Mouse (Mus musculus): ENCODE measurements around the gene Kcnip2. TPM values are rescaled to one million over a fixed set of nuclear protein-coding genes. Genes with fewer than 3 reads are reported as not detected.

Kcnip2 gene
- total and polyA plus RNA-seq, 2 experiments from 2014 or later: 30.3 to 30.6 TPM

DNA sequence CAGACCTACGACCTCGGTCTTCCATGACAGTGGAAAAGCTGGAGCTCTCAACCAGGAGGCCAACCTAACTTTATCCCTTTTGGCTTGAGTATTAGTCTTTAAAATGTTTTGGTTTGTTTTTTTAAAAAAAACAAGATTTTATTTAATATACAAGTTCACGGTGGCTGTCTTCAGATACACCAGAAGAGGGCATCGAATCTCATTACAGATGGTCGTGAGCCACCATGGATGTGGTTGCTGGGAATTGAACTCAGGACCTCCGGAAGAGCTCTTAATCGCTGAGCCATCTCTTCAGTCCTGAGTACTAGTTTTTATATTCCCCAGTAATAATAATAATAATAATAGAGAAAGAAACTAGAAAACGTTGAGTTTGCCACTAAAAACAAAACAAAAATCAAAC is 34.2 kb downstream of the Kcnip2 start:
- Histone ChIP-seq H3K27ac (ENCODE audit: low read depth, low read length) (no peak overlapping the region), H3K36me3 (ENCODE audit: insufficient read depth) (peaks cover 18% of the 10 kb centered on the region), H3K9ac (peak overlapping the region; percentile 97; the same call in 1 of the 2 replicates), H3K4me2 (ENCODE audit: low read depth) (peak overlapping the region; percentile 51), H3K9me3 (ENCODE audit: low read length) (no peaks in the 10 kb centered on the region), H3K4me3 (ENCODE audit: low read depth, low read length) (peak overlapping the region; percentile 100), H3K27me3 (ENCODE audit: insufficient read depth, low read length) (no peaks in the 10 kb centered on the region), H3K4me1 (ENCODE audit: insufficient read depth) (peaks cover 22% of the 10 kb centered on the region)
- 53% methylated on average over 8 of the region's 8 CpGs for WGBS
- DNase-seq: no peak
- TF ChIP-seq CTCF (IDR thresholded peaks at IDR 0.05; ENCODE audit: low read depth): 0 out of 2 replicates have a peak, but pooled peaks have one; percentile 17
- ATAC-seq: no peak

DNA sequence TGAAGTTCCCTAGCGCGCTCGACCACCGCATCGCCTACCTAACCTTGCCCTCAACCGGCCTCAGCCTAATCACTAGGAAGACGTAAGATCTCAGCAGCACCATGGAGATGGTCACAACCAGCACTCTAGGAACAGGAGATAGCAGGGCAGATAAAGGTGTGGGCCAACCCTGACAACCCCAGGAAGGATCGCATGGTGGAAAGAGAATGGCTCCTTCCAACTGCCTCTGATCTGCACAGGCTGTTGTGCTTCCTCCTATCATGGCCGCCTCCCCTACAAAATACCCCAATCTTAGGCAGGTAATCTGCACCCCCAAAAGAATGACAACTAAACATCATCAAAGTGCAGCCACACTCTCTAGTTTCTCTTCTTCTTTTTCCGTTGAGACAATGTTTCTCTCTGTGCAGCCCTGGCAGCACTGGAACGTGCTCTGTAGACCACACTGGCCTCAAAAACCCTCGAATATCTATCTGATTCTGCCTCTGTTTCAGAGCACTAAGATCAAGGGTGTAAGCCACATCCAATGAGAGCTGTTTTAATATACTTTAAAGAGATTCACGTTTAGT is 35.4 kb downstream of the Kcnip2 start:
- DNase-seq (no peak), ATAC-seq (no peak)
- WGBS: 89% methylated on average over 13 of the region's 13 CpGs
- H3K36me3 ChIP-seq (ENCODE audit: insufficient read depth): peaks cover 27% of the 10 kb centered on the region
- no peaks in the 10 kb centered on the region for H3K27me3 ChIP-seq (ENCODE audit: insufficient read depth, low read length)
- H3K9me3 ChIP-seq (ENCODE audit: low read length): no peaks in the 10 kb centered on the region
- H3K27ac ChIP-seq (ENCODE audit: low read depth, low read length): no peak overlapping the region
- no peak for TF ChIP-seq CTCF (IDR thresholded peaks at IDR 0.05; ENCODE audit: low read depth)
- peak overlapping the region; percentile 100; the same call in 1 of the 2 replicates for H3K4me3 ChIP-seq (ENCODE audit: low read depth, low read length)
- no peak overlapping the region for H3K9ac ChIP-seq
- H3K4me1 ChIP-seq (ENCODE audit: insufficient read depth): peaks cover 22% of the 10 kb centered on the region
- peak overlapping the region; percentile 51 for H3K4me2 ChIP-seq (ENCODE audit: low read depth)

- no peak overlapping the region for H3K4me3 ChIP-seq (ENCODE audit: low read depth, low read length)
- DNase-seq: no peak
- ATAC-seq: no peak
- no peak for TF ChIP-seq CTCF (IDR thresholded peaks at IDR 0.05; ENCODE audit: low read depth)
- no peak overlapping the region for H3K27ac ChIP-seq (ENCODE audit: low read depth, low read length)
- H3K4me1 ChIP-seq (ENCODE audit: insufficient read depth): 0 out of 2 replicates have a peak, but pooled peaks cover 10% of the 10 kb centered on the region
- no peaks in the 10 kb centered on the region for H3K9me3 ChIP-seq (ENCODE audit: low read length)
- no peak overlapping the region for H3K9ac ChIP-seq
- no peak overlapping the region for H3K4me2 ChIP-seq (ENCODE audit: low read depth)
- WGBS: 82% methylated on average over 2 of the region's 2 CpGs
- peaks cover 69% of the 10 kb centered on the region for H3K36me3 ChIP-seq (ENCODE audit: insufficient read depth)
- no peaks in the 10 kb centered on the region for H3K27me3 ChIP-seq (ENCODE audit: insufficient read depth, low read length)
Observed at GRCm38 (mm10) chr19:45775486-45775885, 40.4 kb downstream of the Kcnip2 start.

DNA sequence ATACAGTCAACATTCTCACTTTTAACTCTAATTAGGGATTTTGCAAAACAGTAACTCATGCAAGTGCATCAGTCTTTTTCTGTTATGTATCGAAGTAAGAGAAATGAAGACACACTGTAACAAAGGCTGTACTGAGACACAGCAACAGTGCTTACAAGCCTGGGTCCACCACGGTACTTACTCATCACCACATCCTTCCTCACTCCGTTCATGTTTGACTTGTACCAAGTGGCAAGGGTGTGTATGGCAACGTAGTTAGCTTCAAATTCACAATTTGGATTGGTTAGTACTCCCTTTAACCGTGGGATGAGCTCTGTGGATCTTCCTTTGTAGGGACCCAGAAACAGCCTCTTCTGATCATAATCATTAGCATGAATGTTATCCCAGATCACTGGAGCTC is 44.4 kb downstream of the Kcnip2 start:
- ATAC-seq: no peak
- Histone ChIP-seq H3K4me2 (ENCODE audit: low read depth) (no peak overlapping the region), H3K4me3 (ENCODE audit: low read depth, low read length) (no peak overlapping the region), H3K36me3 (ENCODE audit: insufficient read depth) (peaks cover 85% of the 10 kb centered on the region), H3K9me3 (ENCODE audit: low read length) (no peaks in the 10 kb centered on the region), H3K27me3 (ENCODE audit: insufficient read depth, low read length) (no peaks in the 10 kb centered on the region), H3K9ac (no peak overlapping the region), H3K27ac (ENCODE audit: low read depth, low read length) (no peak overlapping the region), H3K4me1 (ENCODE audit: insufficient read depth) (no peaks in the 10 kb centered on the region)
- 93% methylated on average over 5 of the region's 5 CpGs for WGBS
- no peak for TF ChIP-seq CTCF (IDR thresholded peaks at IDR 0.05; ENCODE audit: low read depth)
- DNase-seq: no peak

- Histone ChIP-seq H3K27me3 (ENCODE audit: insufficient read depth, low read length) (no peaks in the 10 kb centered on the region), H3K27ac (ENCODE audit: low read depth, low read length) (no peak overlapping the region), H3K9me3 (ENCODE audit: low read length) (no peaks in the 10 kb centered on the region), H3K9ac (no peak overlapping the region), H3K4me2 (ENCODE audit: low read depth) (no peak overlapping the region), H3K4me1 (ENCODE audit: insufficient read depth) (no peaks in the 10 kb centered on the region), H3K36me3 (ENCODE audit: insufficient read depth) (peaks cover 85% of the 10 kb centered on the region), H3K4me3 (ENCODE audit: low read depth, low read length) (no peak overlapping the region)
- ATAC-seq (no peak), DNase-seq (no peak)
- no peak for TF ChIP-seq CTCF (IDR thresholded peaks at IDR 0.05; ENCODE audit: low read depth)
- 91% methylated on average over 3 of the region's 3 CpGs for WGBS
Observed at GRCm38 (mm10) chr19:45760810-45761209, 55.1 kb downstream of the Kcnip2 start.

DNA sequence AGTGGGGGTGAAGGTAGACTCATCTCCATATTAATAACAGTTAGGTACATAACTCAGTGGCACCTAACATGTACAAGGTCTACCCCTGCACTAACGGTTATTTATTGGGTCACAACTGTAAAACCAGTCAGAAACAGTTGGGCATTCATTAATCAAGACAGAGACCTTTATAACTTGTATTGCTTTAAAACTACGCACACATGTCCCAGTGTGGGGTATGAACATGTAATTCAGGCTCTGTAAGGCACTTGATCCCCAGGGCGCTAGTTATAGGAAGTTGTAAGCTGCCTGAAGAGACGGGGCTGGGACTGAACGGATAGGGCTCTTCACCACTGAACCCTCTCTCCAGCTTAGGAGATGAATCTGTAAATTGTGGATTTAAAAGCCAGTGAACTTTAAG is 57.2 kb downstream of the Kcnip2 start:
- H3K27me3 ChIP-seq (ENCODE audit: insufficient read depth, low read length): no peaks in the 10 kb centered on the region
- ATAC-seq (no peak), DNase-seq (no peak)
- no peak overlapping the region for H3K9ac ChIP-seq
- H3K9me3 ChIP-seq (ENCODE audit: low read length): no peaks in the 10 kb centered on the region
- H3K36me3 ChIP-seq (ENCODE audit: insufficient read depth): peaks cover 89% of the 10 kb centered on the region
- 94% methylated on average over 5 of the region's 5 CpGs for WGBS
- no peak overlapping the region for H3K27ac ChIP-seq (ENCODE audit: low read depth, low read length)
- H3K4me2 ChIP-seq (ENCODE audit: low read depth): no peak overlapping the region
- H3K4me3 ChIP-seq (ENCODE audit: low read depth, low read length): no peak overlapping the region
- H3K4me1 ChIP-seq (ENCODE audit: insufficient read depth): no peaks in the 10 kb centered on the region
- no peak for TF ChIP-seq CTCF (IDR thresholded peaks at IDR 0.05; ENCODE audit: low read depth)

- DNase-seq: no peak
- Histone ChIP-seq H3K4me1 (ENCODE audit: insufficient read depth) (0 out of 2 replicates have a peak, but pooled peaks cover 3% of the 10 kb centered on the region), H3K27ac (ENCODE audit: low read depth, low read length) (no peak overlapping the region), H3K9me3 (ENCODE audit: low read length) (no peaks in the 10 kb centered on the region), H3K27me3 (ENCODE audit: insufficient read depth, low read length) (no peaks in the 10 kb centered on the region), H3K4me2 (ENCODE audit: low read depth) (no peak overlapping the region), H3K4me3 (ENCODE audit: low read depth, low read length) (no peak overlapping the region), H3K9ac (no peak overlapping the region), H3K36me3 (ENCODE audit: insufficient read depth) (peaks cover 59% of the 10 kb centered on the region)
- TF ChIP-seq CTCF (IDR thresholded peaks at IDR 0.05; ENCODE audit: low read depth): no peak
- no peak for ATAC-seq
- 96% methylated on average over 3 of the region's 3 CpGs for WGBS
Observed at GRCm38 (mm10) chr19:45753551-45753950, 62.3 kb downstream of the Kcnip2 start.
